Mouse (Mus musculus) heart, embryonic 11.5 days (tissue): ENCODE data around the gene Bpi. TPM values are rescaled to one million over a fixed set of nuclear protein-coding genes. Genes with fewer than 3 reads are reported as not detected.
A peak's percentile ranks its signal among the peaks of the same experiment; 100 is the strongest.

Experiments
- ATAC-seq: fragments of 200-750 bp; cut with Nextera tagmentation; replicated peaks from 2 replicates; pipeline ENCODE4 v1.8.0; 2017; ENCODE audit warnings: moderate library complexity; ENCODE audit not compliant: insufficient number of reproducible peaks, low FRiP score, low TSS enrichment
- H3K27ac ChIP-seq: fragments of 300-500 bp; sonication (generic); 2 replicates; pipeline ENCODE4 v1.5.1; 2014; ENCODE audit warnings: mild to moderate bottlenecking, low read depth, low read length
- H3K27me3 ChIP-seq: fragments of 300-500 bp; sonication (generic); 2 replicates; pipeline ENCODE4 v1.6.1; 2014; ENCODE audit warnings: mild to moderate bottlenecking, low read length, mixed read lengths; ENCODE audit not compliant: control insufficient read depth, insufficient read depth
- H3K36me3 ChIP-seq: fragments of 300-500 bp; sonication (generic); 2 replicates; pipeline ENCODE4 v1.6.1; 2014; ENCODE audit warnings: mild to moderate bottlenecking, low read length, moderate library complexity, mixed read lengths; ENCODE audit not compliant: control insufficient read depth, insufficient read depth
- H3K4me1 ChIP-seq: fragments of 300-500 bp; sonication (generic); 2 replicates; pipeline ENCODE4 v1.6.1; 2014; ENCODE audit warnings: low read length; ENCODE audit not compliant: control insufficient read depth, insufficient read depth
- H3K4me2 ChIP-seq: fragments of 300-500 bp; sonication (generic); 2 replicates; pipeline ENCODE4 v1.6.1; 2014; ENCODE audit warnings: mild to moderate bottlenecking, moderate library complexity
- H3K4me3 ChIP-seq: fragments of 300-500 bp; sonication (generic); 2 replicates; pipeline ENCODE4 v1.5.1; 2014; ENCODE audit warnings: low read depth, low read length
- H3K9ac ChIP-seq: fragments of 300-500 bp; sonication (generic); 2 replicates; pipeline ENCODE4 v1.6.1; 2014; ENCODE audit warnings: mild to moderate bottlenecking, low read depth, low read length, moderate library complexity
- H3K9me3 ChIP-seq: fragments of 300-500 bp; sonication (generic); replicated peaks from 2 replicates; pipeline ENCODE4 v1.6.1; 2016; ENCODE audit warnings: low read length; ENCODE audit not compliant: control insufficient read depth
- WGBS: fragments of 180-500 bp; shearing (Covaris S2); extraction: QIAGEN DNeasy Blood & Tissue Kit; methylation state at CpG from one replicate; pipeline ENCODE4 v1.1.7; 2014; ENCODE audit not compliant: insufficient replicate concordance; 5-methylcytosine and 5-hydroxymethylcytosine counted together
- polyA plus RNA-seq: library from polyadenylated mRNA; unstranded; fragments of >200 nt; fragmentation: Nextera tagmentation; extraction: Ambion mirVana; gene quantifications from 2 replicates; pipeline ENCODE4 v1.2.1, GENCODE M21; 2014

Gene Bpi
- polyA plus RNA-seq, 1 experiment from 2014 or later: not detected

DNA sequence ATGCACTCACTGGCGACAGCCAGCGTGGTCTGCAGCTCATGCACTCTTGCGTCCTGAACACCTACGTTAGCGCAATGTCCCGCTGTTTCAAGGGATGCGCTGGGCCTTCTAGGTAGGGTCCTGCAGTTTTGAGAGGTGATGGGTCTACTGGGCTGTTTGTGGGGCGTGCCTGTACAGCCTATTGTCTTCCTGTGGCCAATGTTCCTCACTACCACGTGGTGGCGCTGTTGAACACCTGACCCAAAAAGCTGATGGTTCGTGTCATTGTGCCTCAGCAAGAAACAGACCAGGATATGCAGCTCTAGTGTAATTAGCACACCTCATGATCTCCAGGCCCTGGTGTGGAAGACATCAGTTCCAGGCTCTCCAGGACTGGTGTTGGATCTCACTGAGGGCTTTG, 26.7 kb downstream of the Bpi start:
- no peak overlapping the region for H3K27ac ChIP-seq
- H3K36me3 ChIP-seq: no peaks in the 10 kb centered on the region
- ATAC-seq: no peak
- peaks cover 13% of the 10 kb centered on the region for H3K4me1 ChIP-seq
- H3K4me3 ChIP-seq: no peak overlapping the region
- peaks cover 3% of the 10 kb centered on the region; the same call in 1 of the 2 replicates for H3K27me3 ChIP-seq
- H3K9ac ChIP-seq: no peak overlapping the region
- peak overlapping the region; percentile 30 for H3K4me2 ChIP-seq
- no peaks in the 10 kb centered on the region for H3K9me3 ChIP-seq
- WGBS: 20% methylated on average over 11 of the region's 11 CpGs

DNA sequence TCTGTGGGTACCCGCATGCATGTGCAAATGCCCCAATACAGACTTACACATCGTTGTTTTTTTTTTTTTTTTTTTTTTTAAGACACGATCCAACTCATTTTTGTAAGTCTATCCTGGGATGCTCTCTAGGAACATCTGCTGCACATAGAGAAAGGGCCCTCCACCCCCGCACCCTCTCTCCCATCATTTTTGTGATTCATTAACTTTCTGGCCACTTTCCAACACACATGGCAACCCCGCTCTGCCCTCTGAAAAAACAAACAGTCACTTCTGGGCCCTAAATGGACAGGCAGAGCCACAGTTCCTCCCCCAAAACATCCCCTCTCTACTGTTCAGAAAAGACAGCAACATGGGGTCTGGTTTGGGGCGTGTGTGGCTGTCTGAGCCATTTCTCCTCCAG, 27.8 kb downstream of the Bpi start:
- H3K9ac ChIP-seq: no peak overlapping the region
- no peaks in the 10 kb centered on the region for H3K36me3 ChIP-seq
- H3K27ac ChIP-seq: no peak overlapping the region
- no peak overlapping the region for H3K4me3 ChIP-seq
- WGBS: 69% methylated on average over 6 of the region's 6 CpGs
- H3K9me3 ChIP-seq: no peaks in the 10 kb centered on the region
- no peak for ATAC-seq
- peaks cover 13% of the 10 kb centered on the region for H3K4me1 ChIP-seq
- H3K27me3 ChIP-seq: peaks cover 3% of the 10 kb centered on the region; the same call in 1 of the 2 replicates
- no peak overlapping the region for H3K4me2 ChIP-seq

DNA sequence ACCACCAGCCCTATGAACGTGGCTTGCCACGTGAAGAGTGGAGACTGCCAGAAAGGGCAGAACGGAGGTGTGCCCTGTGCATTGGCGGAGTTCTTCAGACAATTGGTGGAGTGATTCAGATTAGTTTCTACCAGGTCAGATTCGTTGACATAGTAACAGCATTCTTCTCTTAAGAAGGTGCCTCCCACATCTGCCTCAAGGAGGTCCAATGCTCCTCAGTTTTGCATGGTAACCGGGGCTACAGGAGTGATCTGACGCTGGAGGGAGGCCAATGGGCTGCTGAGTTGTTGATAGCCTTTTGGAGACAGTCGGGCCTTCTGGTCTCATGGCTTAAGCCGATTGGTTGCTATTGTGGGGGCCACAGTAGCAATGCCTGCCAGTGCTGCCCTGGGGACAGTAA, 37.8 kb downstream of the Bpi start:
- H3K4me1 ChIP-seq: no peaks in the 10 kb centered on the region
- no peaks in the 10 kb centered on the region for H3K9me3 ChIP-seq
- H3K27me3 ChIP-seq: no peaks in the 10 kb centered on the region
- H3K36me3 ChIP-seq: no peaks in the 10 kb centered on the region
- ATAC-seq: no peak
- no peak overlapping the region for H3K27ac ChIP-seq
- WGBS: 46% methylated on average over 9 of the region's 9 CpGs
- H3K9ac ChIP-seq: no peak overlapping the region
- H3K4me3 ChIP-seq: no peak overlapping the region
- no peak overlapping the region for H3K4me2 ChIP-seq

DNA sequence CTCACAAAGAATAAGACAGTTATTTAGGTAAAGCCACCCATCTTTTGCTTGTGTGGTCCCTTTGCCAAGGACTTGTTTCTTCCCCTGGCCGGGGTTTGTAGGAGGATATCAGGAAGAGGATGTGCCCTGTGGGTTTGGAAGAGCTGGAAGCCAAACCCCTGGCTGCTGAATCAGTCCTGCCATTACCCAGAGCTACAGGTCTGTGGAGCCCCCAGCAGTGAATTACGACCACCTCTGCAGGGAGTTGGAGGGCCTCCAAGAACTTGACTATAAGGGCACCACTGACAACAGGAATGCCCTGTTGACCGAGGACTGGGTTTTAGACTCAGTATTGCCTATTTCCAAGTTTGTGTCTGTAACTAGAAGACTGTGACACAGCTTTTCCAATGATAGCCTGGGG, 41.3 kb downstream of the Bpi start:
- 76% methylated on average over 3 of the region's 3 CpGs for WGBS

DNA sequence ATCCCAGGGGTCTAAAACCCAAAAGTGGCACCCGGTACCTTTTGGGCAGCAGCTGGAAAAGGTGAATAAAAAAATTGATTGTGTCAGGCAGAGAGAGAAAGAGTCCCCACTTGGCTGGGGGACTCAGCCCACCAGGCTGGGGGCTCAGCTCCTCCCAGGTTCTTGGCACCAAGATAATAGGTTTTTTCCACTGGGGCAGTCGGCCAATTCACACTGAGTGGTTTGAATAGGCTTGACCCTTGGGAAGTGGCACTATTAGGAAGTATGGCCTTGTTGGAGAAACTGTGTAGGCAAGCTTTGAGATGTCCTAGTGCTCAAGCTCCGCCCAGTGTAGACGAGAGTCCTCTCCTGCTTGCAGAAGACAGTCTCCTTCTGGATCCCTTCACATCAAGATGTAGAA, 41.8 kb downstream of the Bpi start:
- Histone ChIP-seq H3K9ac (no peak overlapping the region), H3K27me3 (no peaks in the 10 kb centered on the region), H3K36me3 (no peaks in the 10 kb centered on the region), H3K27ac (no peak overlapping the region), H3K4me2 (no peak overlapping the region), H3K4me1 (no peaks in the 10 kb centered on the region), H3K9me3 (no peaks in the 10 kb centered on the region), H3K4me3 (no peak overlapping the region)
- 72% methylated on average over 4 of the region's 4 CpGs for WGBS
- no peak for ATAC-seq

More for the DNA sequence above, 41.3 kb downstream of the Bpi start:
- H3K4me1 ChIP-seq: no peaks in the 10 kb centered on the region
- H3K4me3 ChIP-seq: no peak overlapping the region
- H3K9ac ChIP-seq: no peak overlapping the region
- H3K36me3 ChIP-seq: no peaks in the 10 kb centered on the region
- H3K27me3 ChIP-seq: no peaks in the 10 kb centered on the region
- no peaks in the 10 kb centered on the region for H3K9me3 ChIP-seq
- H3K4me2 ChIP-seq: no peak overlapping the region
- H3K27ac ChIP-seq: no peak overlapping the region
- no peak for ATAC-seq

DNA sequence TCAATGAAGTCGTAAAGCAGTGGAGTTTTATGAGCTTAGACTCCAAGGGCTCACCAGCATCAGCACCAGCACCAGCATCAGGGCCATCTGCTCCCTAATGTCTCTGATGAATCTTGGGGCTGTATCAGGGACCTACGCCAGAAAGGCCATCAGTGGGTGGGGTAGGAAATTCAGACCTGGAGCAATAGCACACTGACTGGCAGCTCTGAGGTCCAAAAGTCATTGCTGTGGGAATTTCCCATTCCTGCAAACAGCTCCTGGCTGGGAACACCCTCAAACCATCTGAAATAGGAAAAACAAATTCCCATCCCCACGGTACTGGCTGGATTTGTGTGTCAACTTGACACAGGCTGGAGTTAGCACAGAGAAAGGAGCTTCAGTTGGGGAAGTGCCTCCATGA, 44.9 kb downstream of the Bpi start:
- Histone ChIP-seq H3K27ac (no peak overlapping the region), H3K27me3 (no peaks in the 10 kb centered on the region), H3K4me1 (peaks cover 9% of the 10 kb centered on the region), H3K9ac (no peak overlapping the region), H3K4me3 (no peak overlapping the region), H3K9me3 (no peaks in the 10 kb centered on the region), H3K36me3 (no peaks in the 10 kb centered on the region), H3K4me2 (no peak overlapping the region)
- no peak for ATAC-seq
- WGBS: 69% methylated on average over 3 of the region's 3 CpGs

DNA sequence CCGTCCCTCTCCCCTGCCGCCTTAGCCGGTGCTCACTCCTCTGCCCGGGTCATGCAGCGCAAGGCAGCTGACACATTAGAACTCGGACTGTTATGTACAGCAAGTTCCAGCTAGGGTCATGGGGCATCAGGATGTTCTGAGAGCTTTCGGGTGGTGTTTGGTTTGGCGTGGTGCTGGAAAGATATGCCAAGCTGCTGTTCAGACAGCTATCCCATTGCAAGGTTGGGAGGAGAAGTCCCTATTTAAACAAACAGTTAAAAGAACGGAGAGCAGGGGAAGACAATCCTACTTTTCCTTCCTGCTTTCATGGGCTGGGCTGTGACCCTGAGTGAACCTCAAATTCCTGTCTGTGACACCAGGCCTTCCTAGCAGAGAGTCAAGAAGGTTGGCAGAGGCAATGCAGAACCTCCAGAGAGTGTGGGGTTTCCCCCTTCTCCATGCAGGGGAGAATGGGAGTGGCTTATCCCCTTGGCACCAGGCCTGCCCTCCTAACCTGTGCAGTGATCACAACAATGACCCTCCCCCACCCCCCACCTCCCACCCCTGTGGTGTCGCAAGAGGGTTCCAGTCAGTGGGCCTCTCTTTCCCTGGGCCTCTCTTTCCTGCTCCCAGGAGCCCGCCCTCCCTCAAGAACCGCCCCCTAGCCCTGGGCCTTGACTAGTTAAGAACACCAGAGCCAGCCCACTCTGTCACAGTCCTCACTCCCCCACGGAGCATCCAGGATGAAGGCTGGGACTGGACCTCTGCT, 48.2 kb downstream of the Bpi start, which contains the start of gene Lbp:
TSS of gene Lbp (plus strand) at position 546 of the 748 bp plus-strand sequence.
- 32% methylated on average over 13 of the region's 13 CpGs for WGBS
- H3K36me3 ChIP-seq: no peaks in the 10 kb centered on the region
- peaks cover 9% of the 10 kb centered on the region for H3K4me1 ChIP-seq
- H3K4me3 ChIP-seq: peak within 1 kb of the TSS; percentile 3; the same call in 1 of the 2 replicates
- no peaks in the 10 kb centered on the region for H3K27me3 ChIP-seq
- no peak within 1 kb of the TSS; the same call in 1 of the 2 replicates for H3K9ac ChIP-seq
- ATAC-seq: peak; percentile 80
- H3K4me2 ChIP-seq: peak within 1 kb of the TSS; percentile 44
- H3K27ac ChIP-seq: peak within 1 kb of the TSS; percentile 50
- no peaks in the 10 kb centered on the region for H3K9me3 ChIP-seq

DNA sequence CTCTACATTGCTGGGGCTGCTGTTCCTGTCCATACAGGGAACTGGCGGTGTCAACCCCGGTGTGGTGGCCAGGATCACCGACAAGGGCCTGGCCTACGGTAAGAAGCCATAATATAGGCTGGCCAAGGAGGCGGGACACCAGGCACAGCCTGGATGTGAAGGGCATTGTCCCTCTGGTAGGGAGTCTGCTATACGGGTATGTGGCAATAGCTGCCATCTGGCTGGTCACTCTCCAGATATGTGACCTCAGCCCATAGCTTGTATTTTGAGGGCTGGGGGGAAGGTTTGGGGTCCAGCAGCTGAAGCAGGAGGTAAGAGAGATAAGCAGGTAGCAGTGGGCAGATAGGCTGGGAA, 48.8 kb downstream of the Bpi start:
- H3K36me3 ChIP-seq: no peaks in the 10 kb centered on the region
- H3K9ac ChIP-seq: no peak overlapping the region; the same call in 1 of the 2 replicates
- H3K9me3 ChIP-seq: no peaks in the 10 kb centered on the region
- 37% methylated on average over 6 of the region's 6 CpGs for WGBS
- no peak for ATAC-seq
- H3K4me3 ChIP-seq: peak overlapping the region; percentile 3; the same call in 1 of the 2 replicates
- H3K4me2 ChIP-seq: peak overlapping the region; percentile 44
- H3K27me3 ChIP-seq: no peaks in the 10 kb centered on the region
- peak overlapping the region; percentile 50 for H3K27ac ChIP-seq
- peaks cover 9% of the 10 kb centered on the region for H3K4me1 ChIP-seq

DNA sequence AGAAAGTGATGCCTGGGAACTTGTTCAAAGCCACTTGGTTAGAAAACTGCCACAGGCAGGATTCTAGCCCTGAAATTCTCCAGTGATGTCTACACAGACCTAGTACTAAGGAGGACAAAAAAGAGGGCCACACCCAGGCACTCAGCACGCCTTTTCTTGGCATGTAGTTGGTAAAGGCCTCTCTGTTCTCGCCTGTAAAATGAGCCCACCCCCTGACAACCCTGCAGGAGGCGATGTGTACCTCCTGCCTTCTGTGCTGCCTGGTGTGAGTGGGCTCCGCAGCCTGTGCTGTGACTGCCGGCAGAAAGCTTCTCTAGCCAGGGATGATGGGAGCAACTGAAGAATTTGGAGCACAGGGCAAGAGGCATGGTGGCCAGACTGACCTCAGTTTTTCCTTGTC, 50.4 kb downstream of the Bpi start:
- Histone ChIP-seq H3K9me3 (no peaks in the 10 kb centered on the region), H3K4me2 (no peak overlapping the region), H3K27me3 (no peaks in the 10 kb centered on the region), H3K4me1 (peaks cover 9% of the 10 kb centered on the region), H3K27ac (no peak overlapping the region), H3K9ac (peak overlapping the region; percentile 46; the same call in 1 of the 2 replicates), H3K4me3 (no peak overlapping the region), H3K36me3 (no peaks in the 10 kb centered on the region)
- no peak for ATAC-seq
- 61% methylated on average over 5 of the region's 5 CpGs for WGBS
